Mouse (Mus musculus): Measurements from ENCODE around the gene Brwd3. TPM values are rescaled to one million over a fixed set of nuclear protein-coding genes. Genes with fewer than 3 reads are reported as not detected.

Brwd3 gene
- 10 to 100 TPM; 10.7 to 15.0 (median 13.2) TPM for total RNA-seq (2022)

GRCm38 (mm10) chrX:108834090-108834774 is at the start of gene Brwd3:
Gene Brwd3 (minus strand): TSS chrX:108834372.
- DNase-seq (ENCODE audit: low spot score in 2 of 2), result peak; percentile 79 to 87

- no peak for DNase-seq (ENCODE audit: low spot score in 2 of 2)
Measured at GRCm38 (mm10) chrX:108862632-108863031, 28.5 kb upstream of the Brwd3 start.

GRCm38 (mm10) chrX:108842705-108843104 is 8.5 kb upstream of the Brwd3 start:
- DNase-seq (ENCODE audit: low spot score in 2 of 2), result no peak

GRCm38 (mm10) chrX:108836416-108836815 is 2.2 kb upstream of the Brwd3 start:
- no peak for DNase-seq (ENCODE audit: low spot score in 2 of 2)

GRCm38 (mm10) chrX:108835233-108835632 is 1.1 kb upstream of the Brwd3 start:
- DNase-seq (ENCODE audit: low spot score in 2 of 2), result no peak

- DNase-seq (ENCODE audit: low spot score in 2 of 2), result peak; percentile 6
Measured at GRCm38 (mm10) chrX:108833381-108834020, 671 bp downstream of the Brwd3 start.

- peak; percentile 76 to 84 for DNase-seq (ENCODE audit: low spot score in 2 of 2)
Measured at GRCm38 (mm10) chrX:108832674-108833189, 1.4 kb downstream of the Brwd3 start.

- no peak for DNase-seq (ENCODE audit: low spot score in 2 of 2)
Measured at GRCm38 (mm10) chrX:108831231-108831630, 2.9 kb downstream of the Brwd3 start.

GRCm38 (mm10) chrX:108828111-108828510 is 6.1 kb downstream of the Brwd3 start:
- DNase-seq (ENCODE audit: low spot score in 2 of 2), result no peak

- DNase-seq (ENCODE audit: low spot score in 2 of 2), result no peak
Measured at GRCm38 (mm10) chrX:108797268-108797667, 36.9 kb downstream of the Brwd3 start.

- DNase-seq (ENCODE audit: low spot score in 2 of 2), result no peak
Measured at GRCm38 (mm10) chrX:108783724-108784123, 50.4 kb downstream of the Brwd3 start.

GRCm38 (mm10) chrX:108731755-108732154 is 102.4 kb downstream of the Brwd3 start:
- DNase-seq (ENCODE audit: low spot score in 2 of 2), result no peak

GRCm38 (mm10) chrX:108729564-108729963 is 104.6 kb downstream of the Brwd3 start:
- no peak for DNase-seq (ENCODE audit: low spot score in 2 of 2)

GRCm38 (mm10) chrX:108729068-108729467 is 105.1 kb downstream of the Brwd3 start:
- no peak for DNase-seq (ENCODE audit: low spot score in 2 of 2)

GRCm38 (mm10) chrX:108728334-108728733 is 105.8 kb downstream of the Brwd3 start:
- no peak for DNase-seq (ENCODE audit: low spot score in 2 of 2)

- DNase-seq (ENCODE audit: low spot score in 2 of 2), result no peak
Measured at GRCm38 (mm10) chrX:108724241-108724640, 109.9 kb downstream of the Brwd3 start.

GRCm38 (mm10) chrX:108722447-108722846 is 111.7 kb downstream of the Brwd3 start:
- DNase-seq (ENCODE audit: low spot score in 2 of 2), result no peak

GRCm38 (mm10) chrX:108704312-108704711 is 129.9 kb downstream of the Brwd3 start:
- DNase-seq (ENCODE audit: low spot score in 2 of 2), result no peak

Other genes with a start within 250 kb of the Brwd3 start
- gene Gm379, start 169.5 kb downstream of the Brwd3 start, total RNA-seq (2022), result not detected
- gene Hmgn5, start 179.0 kb upstream of the Brwd3 start, total RNA-seq (2022), result 10 to 100 TPM in 1 of 4 experiments, 1 to 10 TPM in 3; 8.4 to 10.0 (median 9.1) TPM

All from layer of hippocampus, adult 8-10 months (tissue).